Mouse (Mus musculus) brain, embryonic 18.5 days (tissue): ENCODE data around the gene Abhd18.
"Not testable (repeated sequence)": the region's sequence is repeated elsewhere in the genome, so short reads cannot be mapped to it uniquely, and the experiment has no call there.

Experiments used
- DNase-seq: peaks from one replicate; pipeline ENCODE4 v3.0.0-alpha.2; 2012; ENCODE audit warnings: low read depth, low spot score

Gene Abhd18

DNA sequence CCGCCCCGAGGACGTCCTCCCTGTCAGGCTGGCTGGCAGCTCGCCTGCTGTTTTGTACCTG is at the start of gene Abhd18:
Abhd18 (plus strand) TSS at position 14 of the 61 bp plus-strand sequence.
- DNase-seq: not testable (repeated sequence)

DNA sequence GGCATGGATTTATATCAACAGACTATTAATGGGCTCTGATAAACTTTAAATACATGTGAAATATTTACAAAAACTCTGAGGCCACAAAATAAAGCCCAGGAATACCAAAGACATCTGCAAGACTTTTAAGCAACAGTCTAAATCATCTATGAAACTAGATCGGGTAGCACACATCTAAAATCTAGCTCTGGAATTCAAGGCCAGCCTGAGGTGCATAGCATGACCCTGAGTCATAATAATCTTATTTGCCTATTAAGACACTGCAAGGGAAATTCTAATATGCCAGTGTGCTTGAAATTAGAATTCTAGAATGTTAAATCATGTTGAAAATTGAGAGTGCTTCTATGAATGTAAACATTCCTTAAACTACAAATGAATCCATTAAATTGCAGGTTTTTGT is 48.7 kb upstream of the Abhd18 start:
- DNase-seq: no peak

DNA sequence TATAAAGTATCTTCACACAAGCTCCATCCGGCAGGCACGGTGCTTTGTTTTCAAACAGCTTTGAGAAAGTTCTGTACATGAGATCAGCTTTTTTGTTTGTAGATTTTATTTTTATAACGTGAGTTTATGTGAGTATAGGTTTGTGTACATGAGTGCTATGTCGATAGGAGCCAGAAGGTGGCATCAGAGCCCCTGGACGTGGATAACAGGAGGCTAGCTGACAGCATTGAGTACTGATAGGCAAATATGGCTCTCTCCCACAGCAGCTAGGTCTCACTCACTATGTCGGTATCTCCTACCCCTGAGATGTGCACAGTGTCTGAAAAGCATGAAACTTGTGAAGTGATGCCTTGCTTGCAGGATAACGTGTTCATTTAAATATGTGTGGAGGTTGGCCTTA is 48.3 kb upstream of the Abhd18 start:
- no peak for DNase-seq

GRCm38 (mm10) chr3:40799530-40800372 is 47.0 kb upstream of the Abhd18 start, which contains the start of gene Plk4:
Gene Plk4 (plus strand): TSS chr3:40800019.
- DNase-seq: peak; percentile 87

- no peak for DNase-seq
Measured at GRCm38 (mm10) chr3:40800373-40800823, 46.4 kb upstream of the Abhd18 start.

DNA sequence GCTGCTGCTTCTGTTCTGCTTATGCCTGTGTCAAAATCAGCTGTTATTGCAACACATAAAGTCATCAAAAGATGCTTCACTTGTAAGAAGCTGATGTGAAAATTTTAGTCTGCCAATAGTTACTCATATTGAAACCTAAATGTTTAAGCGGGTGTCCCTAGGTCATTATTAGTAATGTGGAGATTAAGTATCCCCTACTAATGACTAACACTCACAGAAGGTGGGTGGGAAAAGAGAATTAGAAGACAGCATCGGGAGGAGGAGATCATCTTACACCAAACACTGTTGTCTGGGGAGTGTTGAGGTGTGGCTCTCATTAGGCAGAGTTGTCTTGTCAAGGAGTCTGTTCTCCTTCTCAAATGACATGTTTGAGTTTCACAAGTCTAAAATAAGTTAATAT is 39.9 kb upstream of the Abhd18 start:
- DNase-seq: no peak

DNA sequence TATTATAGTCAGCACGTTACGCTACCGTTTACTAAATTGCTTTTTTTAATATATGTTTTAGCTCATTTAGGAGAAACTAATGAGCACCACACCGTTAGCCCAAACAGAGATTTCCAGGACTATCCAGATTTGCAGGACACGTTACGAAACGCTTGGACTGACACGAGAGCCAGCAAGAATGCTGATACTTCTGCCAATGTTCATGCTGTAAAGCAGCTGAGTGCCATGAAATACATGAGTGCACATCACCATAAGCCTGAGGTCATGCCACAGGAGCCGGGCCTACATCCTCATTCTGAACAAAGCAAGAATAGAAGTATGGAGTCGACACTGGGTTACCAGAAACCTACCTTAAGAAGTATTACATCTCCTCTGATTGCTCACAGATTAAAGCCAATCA is 38.1 kb upstream of the Abhd18 start:
- no peak for DNase-seq

DNA sequence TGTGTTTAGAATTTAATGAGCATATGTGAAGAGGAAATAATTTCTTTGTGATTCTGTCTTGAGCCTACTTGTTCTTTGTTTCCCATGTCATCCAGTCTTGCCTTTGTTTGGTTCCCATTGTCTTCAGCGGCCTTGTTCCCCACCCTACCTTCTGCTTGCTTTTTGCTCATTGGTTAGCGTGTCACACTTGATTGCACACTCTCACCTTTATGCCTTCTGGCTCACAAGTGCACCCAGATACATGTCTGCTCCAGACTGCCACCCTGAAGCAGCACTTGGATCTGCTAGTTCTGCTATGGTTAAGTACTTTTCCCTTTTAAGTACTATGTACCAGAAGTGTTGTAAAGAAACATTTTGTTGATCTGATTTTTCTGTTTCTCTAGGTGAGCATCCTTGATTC is 36.9 kb upstream of the Abhd18 start:
- no peak for DNase-seq

GRCm38 (mm10) chr3:40813275-40813674 is 33.5 kb upstream of the Abhd18 start:
- DNase-seq: no peak

DNA sequence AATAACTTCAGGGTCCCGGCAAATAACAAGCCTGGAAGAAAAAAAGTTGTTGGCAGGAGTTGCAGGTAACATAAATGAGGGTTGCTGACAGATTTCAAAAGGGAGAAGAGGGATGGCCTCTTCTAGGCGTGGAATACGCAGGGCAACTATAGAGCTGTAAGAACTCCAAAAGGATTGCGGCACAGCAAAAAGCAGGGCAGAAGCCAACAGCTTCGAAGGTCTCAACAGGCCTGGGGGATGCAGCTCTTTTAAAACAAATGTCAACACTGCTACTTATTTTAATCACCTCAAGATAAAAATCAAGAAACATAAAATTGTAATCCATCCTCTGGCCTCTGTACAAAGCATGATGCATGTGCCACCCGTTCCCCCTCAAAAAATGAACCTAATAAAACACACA is 1.2 kb upstream of the Abhd18 start:
- not testable (repeated sequence) for DNase-seq

GRCm38 (mm10) chr3:40846473-40846956 is 255 bp upstream of the Abhd18 start, which contains the start of gene Mfsd8:
Gene Mfsd8 (minus strand): TSS chr3:40846886.
- DNase-seq: peak; percentile 95

GRCm38 (mm10) chr3:40847018-40847417 is 248 bp downstream of the Abhd18 start:
- DNase-seq: peak; percentile 14

DNA sequence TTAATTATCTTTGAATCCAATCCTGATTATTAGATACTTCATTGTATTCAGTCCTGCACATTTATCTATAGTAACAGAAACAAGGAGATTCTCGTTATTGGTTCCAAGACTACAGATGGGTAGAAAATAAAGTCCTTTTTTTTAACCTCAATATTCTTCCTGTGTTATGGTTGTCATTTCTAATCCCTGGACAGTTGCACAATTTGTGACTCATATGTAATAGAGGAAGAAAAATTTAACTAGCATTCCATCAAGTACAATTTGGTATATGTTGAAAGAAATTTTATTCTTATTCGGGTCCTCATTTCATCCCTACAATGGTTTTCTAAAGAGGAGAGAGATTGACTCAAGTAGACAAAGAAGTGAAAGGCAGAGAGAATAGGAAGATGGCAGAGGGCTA is 1.2 kb downstream of the Abhd18 start:
- DNase-seq: not testable (repeated sequence)

DNA sequence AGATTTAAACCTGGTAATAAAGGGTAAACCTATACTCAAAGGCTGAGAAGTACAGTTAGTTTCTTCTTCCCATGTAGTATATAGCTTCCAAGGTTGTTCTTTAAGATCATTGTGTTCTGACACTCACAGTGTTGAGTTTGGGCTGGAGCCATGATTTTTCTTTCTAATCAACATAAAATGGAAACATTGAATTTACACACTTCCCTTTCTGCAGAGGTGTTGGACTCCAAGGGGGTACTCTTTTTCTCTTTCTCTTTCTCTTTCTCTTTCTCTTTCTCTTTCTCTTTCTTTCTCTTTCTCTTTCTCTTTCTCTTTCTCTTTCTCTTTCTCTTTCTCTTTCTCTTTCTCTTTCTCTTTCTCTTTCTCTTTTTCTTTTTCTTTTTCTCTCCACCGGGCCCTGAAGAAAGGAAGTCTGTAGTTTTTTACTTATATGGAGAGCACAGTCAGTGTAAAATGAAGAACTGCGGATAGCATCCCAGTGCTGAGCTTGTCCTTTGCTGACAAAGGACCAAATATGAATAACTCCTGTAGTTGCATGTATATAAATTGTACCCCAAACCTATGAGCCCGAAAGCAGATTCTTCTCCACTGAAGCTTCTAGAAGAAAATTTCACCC is 6.5 kb downstream of the Abhd18 start:
- DNase-seq: not testable (repeated sequence)

DNA sequence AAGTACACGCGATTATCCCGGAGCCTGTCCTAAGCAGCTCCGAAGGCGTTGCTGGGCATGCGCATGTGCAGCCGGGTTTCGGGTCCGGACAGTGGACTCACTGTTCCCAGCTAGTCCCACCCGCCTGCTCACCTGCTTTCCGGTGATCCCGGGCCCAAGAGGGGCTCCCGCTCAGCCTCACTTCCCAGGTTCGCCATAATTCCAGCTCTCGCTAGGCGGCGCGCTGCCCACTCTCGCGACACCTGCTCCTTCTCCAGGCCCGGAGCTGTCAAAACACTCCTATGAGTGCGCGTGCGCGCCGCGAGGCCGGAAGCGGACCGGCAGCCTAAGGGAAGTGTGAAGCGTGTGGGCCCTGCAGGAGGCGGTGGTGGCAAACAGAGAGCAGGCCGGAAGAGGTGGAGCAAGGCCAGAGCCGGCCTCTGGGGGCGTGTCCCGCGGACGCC is 47.1 kb downstream of the Abhd18 start:
- DNase-seq: peak; percentile 94

DNA sequence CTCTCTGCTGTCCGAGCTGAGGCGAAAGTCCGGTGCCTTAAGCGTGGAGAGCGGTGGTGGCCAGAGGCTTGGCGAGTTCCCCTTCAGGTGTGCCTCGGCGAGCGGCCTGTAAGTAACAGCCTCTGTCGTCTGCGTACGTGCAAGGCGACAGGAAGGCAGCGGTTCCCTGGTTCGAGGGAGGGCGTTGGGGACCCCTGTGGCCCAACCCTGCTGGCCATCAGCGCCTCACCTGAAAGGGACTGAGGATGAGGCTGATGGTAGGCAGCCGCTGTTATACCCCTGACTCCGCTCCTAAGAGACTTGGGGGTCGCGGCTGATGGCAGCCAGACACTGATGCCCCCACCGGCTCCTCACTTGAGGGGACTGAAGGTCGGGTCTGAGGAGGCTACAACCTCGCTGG is 47.6 kb downstream of the Abhd18 start:
- peak; percentile 6 for DNase-seq

DNA sequence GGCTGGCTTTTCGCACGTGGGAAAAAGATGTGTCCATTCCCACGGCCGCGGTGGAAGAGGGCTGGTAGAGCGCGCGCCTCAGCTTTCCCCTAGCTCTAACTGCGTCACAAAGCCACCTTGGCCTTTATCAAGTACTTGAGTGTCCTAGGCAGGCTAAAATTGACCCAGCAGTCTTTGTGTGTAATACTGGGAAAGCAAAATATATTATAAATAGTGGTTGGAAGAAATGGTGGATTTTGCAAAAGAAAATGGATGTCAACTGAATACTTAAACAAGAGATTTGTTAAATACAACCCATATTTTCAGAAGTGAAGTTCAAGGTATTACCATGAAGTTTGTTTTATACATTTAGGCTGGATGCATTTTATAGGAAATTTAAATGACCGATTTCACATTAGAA is 55.7 kb downstream of the Abhd18 start, which contains the start of gene 1700034I23Rik:
1700034I23Rik (minus strand) TSS at position 101 of the 400 bp plus-strand sequence.
- DNase-seq: not testable (repeated sequence)

GRCm38 (mm10) chr3:40938189-40938588 is 91.4 kb downstream of the Abhd18 start:
- no peak for DNase-seq

DNA sequence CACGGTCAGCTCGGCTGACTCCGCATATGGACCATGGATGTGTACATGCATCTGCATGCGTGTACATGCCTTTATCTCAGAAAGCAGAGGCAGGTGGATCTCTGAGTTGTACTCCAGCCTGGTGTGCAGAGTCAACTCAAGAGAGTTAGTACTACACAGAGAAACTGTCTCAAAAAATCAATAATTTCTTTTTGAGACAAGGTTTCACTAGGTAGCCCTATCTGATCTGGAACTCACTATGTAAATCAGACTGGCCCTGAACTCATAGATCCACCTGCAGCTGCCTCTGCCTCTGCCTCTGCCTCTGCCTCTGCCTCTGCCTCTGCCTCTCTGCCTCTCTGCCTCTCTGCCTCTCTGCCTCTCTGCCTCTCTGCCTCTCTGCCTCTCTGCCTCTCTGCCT is 91.8 kb downstream of the Abhd18 start:
- no peak for DNase-seq

DNA sequence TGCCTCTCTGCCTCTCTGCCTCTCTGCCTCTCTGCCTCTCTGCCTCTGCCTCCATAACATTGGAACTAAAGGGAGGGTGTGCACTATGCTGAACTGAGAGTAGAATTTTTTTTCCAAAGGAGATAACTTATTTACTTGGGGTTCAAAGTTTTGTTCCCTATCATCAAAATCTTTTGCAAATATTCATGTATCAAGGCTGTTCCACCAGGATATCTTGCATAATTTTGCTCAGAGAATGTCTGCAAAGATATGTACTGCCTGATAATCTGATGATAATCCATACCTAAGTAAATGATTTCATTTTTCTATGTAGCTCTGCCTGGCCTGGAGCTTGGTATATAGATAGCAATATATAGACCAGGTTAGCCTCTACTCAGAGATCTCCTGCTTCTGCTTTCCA is 92.2 kb downstream of the Abhd18 start:
- no peak for DNase-seq

DNA sequence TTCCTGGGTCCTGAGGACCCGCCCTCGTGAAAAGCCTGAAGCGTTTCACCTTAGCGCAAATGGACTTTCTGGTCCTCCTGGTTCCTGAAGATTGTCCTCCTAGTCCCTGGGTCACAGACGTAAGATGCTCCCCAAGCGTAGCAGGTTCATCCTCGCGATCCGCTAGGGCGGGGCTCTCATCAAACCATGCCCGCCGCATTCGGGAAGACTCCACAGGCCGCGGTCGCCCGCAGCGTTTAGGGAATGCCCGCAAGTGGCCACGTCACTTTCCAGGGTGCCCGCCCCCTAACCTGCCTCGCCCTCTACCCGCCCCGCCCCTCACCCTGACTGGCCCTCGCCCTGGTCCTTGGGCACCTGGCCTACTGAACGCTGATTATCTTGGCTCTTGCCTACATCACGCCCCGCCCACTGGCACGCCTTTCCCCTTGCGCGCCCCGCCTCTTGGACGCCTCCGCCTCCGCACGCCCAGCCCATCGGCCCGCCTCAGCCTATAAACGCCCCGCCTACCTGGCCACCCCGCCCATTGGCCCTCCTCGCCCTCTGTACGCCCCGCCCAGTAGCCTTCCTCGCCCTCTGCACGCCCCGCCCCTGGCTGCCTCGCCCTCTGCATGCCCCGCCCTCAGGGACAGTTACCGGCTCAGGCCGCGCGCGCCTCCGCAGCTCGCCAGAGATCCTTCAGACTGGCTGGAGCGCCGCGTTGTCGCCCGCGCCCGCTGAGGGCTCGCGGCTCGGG is 102.6 kb downstream of the Abhd18 start, which contains the start of gene Larp1b:
Larp1b (plus strand) TSS at position 659 of the 733 bp plus-strand sequence.
- peak; percentile 80 for DNase-seq

GRCm38 (mm10) chr3:40949903-40950600 is 103.3 kb downstream of the Abhd18 start:
- DNase-seq: no peak
